Mouse (Mus musculus): ENCODE measurements around the gene Lag3.
A peak's percentile ranks its signal among the peaks of the same experiment; 100 is the strongest.

Lag3 gene

DNA sequence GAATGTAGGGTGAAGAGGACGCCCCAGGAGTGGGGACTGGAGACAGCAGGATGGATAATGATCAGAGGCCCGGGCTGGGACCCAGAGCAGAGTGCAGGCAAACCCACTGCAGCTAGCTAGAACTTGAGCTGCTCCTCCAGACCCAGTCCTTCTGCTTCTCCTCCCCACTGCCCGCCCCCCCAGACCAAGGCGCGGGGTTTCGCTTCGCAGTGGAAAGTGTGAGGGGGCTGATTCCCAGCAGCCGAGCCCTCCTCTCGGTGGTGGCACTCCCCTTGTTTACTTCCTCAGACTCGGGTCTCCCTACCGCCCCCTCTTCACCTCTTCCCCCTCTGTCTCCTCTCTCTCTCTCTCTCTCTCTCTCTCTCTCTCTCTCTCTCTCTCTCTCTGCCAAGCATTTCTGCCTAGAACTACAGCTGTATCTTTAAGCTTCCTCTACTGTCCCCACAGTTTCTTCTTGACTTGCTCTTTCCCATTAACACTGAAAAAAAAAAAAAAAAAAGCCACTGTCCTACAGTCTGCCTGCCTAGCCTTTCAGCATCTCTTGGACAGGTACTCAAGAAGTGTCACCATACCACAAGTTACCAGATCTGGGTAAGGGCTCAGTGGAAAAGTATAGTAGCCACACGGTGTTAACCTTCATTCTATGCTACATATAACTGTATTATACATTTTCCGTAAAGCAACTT, at the start of gene Lag3:
TSS of gene Lag3 (minus strand) at position 173 of the 686 bp plus-strand sequence.
- no peak for DNase-seq (ENCODE audit: low spot score in 2 of 2)

- no peak for DNase-seq (ENCODE audit: low spot score in 2 of 2)
Measured at GRCm38 (mm10) chr6:124961021-124961420, 49.5 kb upstream of the Lag3 start.

- DNase-seq (ENCODE audit: low spot score in 2 of 2), result no peak
Measured at GRCm38 (mm10) chr6:124959960-124960359, 48.5 kb upstream of the Lag3 start.

DNA sequence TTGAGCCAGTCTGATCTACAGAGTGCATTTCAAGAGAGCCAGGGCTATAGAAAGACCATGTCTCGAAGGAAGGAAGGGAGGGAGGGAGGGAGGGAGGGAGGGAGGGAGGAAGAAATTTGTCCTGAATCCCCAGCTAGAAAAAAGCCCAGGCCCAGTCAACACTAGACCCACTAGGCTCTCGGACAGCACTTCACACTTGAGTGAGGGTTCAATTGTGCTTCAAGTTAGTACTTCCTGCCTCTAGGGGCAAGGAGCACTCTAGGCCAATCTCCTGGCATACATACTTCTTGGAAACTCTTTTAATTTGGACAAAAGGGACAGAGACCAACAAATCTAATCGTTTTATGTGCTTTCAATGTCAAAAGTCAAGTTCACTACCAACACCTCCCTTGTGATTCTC, 46.6 kb upstream of the Lag3 start:
- no peak for DNase-seq (ENCODE audit: low spot score in 2 of 2)

- no peak for DNase-seq (ENCODE audit: low spot score in 2 of 2)
Measured at GRCm38 (mm10) chr6:124955212-124955611, 43.7 kb upstream of the Lag3 start.

DNA sequence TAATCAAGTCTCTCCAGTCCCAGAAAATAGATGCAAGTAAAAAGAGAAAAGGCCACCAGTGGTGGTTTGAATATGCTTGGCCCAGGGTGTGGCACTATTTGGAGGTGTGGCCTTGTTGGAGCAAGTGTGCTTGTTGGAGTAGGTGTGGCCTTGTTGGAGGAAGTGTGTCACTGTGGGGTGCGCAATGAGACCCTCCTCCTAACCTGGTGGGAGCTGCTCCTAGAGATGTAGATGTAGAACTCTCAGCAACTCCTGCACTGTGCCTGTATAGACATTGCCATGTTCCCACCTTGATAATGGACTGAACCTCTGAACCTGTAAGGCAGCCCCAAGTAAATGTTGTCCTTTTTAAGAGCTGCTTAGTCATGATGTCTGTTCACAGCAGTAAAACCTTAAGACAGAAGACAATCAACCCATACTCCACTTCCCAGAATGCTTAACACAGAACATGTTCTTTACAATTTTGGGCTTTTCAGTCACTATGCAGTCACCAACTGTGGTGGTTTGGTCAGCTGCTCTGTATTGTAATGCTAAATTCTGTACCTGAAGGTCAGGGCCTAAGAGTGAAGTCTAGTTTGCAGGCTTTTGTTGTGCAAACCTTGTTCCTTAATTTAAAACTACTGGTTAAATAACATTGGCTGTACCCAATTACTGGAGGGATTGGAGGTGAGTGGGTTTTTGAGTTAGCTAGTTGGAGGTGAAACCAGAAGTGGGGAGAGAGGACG, 42.6 kb upstream of the Lag3 start:
- no peak for DNase-seq (ENCODE audit: low spot score in 2 of 2)

DNA sequence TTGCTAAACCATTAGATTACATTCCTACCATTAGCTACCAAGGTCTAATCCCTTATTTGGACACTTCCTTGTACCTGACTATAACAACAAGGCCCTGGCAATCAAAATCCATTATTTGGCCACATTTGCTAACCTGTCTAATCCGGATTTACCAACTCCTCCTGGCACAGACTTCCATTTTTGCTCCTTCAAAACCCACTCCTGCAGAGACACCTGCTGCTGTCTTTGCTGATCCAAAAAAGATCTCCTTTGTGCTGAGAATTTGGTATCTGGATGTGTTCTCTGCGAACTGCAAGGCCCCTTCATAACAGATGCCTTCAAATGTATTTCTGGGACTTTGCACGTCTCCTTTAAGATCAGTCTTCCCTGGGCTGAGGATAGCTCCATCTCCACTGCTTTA, 32.0 kb upstream of the Lag3 start:
- no peak for DNase-seq (ENCODE audit: low spot score in 2 of 2)

DNA sequence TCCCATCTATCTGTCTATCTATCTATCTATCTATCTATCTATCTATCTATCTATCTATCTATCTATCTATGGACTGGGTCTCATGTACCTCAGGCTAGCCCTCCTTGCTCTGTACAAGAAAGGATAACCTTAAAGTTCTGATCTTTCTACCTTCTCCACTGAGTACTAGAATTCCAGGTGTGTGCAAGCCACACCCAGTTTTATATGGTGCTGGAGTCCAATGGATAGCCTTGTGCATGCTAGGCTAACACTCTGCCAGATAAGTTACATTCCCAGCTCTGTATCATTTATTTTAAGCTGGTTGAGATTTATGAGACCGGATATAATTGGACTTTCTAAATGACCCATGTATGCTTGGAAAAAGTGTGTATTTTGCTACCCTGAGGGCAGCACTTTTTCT, 30.2 kb upstream of the Lag3 start:
- DNase-seq (ENCODE audit: low spot score in 2 of 2), result no peak

DNA sequence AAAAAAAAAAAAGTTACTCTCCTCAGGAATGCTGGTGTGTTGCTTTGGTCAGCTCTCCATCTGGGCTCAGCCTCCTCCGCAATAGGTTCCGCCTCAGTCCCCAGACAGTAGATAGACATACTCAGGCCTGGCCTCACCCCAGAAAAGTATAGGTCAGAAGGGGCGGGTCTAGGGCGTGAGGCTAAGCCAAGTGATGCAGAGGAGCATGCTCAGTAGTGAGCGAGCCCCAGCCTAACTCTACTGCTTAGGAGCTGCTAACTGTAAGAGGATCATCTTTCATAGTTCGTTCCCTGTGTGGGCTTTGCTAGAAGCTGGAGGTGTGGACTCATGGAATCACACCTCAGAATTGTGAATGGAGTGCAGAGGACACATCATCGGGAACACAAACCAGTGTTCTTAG, 27.0 kb upstream of the Lag3 start:
- no peak for DNase-seq (ENCODE audit: low spot score in 2 of 2)

- DNase-seq (ENCODE audit: low spot score in 2 of 2), result no peak
Measured at GRCm38 (mm10) chr6:124937493-124937892, 26.0 kb upstream of the Lag3 start.

- peak in 1 of 2 experiments; percentile 4 for DNase-seq (ENCODE audit: low spot score in 2 of 2)
Measured at GRCm38 (mm10) chr6:124936681-124937080, 25.2 kb upstream of the Lag3 start.

DNA sequence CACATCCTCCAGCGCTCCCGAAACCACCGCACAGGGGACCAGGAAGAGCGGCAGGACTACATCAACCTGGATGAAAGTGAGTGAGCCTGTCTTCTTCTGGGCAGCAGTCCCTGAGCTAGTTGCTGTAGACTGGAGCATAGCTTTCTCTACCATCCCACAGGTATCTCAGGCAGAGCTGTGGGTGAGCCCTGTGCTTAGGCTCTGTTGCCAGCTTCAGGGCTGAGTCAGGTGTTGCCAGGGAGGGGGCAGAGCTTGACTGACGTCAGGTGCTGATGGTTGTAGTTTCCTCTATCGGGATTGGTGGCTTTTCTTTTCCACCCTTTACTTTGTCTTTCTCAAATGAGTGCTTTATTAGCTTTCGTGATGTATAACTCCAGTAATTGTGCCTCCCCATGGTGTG, 23.2 kb upstream of the Lag3 start:
- DNase-seq (ENCODE audit: low spot score in 2 of 2), result peak; percentile 42 to 53

GRCm38 (mm10) chr6:124933127-124933526, 21.6 kb upstream of the Lag3 start:
- no peak for DNase-seq (ENCODE audit: low spot score in 2 of 2)

DNA sequence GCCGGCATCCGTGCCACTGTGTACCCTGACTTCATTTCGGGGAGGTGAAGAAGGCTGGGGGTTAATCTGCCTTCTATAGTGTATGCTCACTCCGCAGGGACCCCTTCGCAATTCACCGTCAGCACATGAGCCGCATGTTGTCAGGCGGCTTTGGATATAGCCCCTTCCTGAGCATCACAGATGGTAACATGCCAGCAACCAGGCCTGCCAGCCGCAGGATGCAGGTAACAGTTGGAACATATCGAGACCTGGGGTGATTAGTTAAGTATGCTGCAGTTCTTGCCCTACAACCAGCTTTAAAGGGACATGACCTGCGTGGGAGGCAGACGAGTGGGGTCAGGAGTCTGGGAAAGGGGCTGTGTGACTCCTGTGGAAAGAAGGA, 20.8 kb upstream of the Lag3 start:
- DNase-seq (ENCODE audit: low spot score in 2 of 2), result no peak

DNA sequence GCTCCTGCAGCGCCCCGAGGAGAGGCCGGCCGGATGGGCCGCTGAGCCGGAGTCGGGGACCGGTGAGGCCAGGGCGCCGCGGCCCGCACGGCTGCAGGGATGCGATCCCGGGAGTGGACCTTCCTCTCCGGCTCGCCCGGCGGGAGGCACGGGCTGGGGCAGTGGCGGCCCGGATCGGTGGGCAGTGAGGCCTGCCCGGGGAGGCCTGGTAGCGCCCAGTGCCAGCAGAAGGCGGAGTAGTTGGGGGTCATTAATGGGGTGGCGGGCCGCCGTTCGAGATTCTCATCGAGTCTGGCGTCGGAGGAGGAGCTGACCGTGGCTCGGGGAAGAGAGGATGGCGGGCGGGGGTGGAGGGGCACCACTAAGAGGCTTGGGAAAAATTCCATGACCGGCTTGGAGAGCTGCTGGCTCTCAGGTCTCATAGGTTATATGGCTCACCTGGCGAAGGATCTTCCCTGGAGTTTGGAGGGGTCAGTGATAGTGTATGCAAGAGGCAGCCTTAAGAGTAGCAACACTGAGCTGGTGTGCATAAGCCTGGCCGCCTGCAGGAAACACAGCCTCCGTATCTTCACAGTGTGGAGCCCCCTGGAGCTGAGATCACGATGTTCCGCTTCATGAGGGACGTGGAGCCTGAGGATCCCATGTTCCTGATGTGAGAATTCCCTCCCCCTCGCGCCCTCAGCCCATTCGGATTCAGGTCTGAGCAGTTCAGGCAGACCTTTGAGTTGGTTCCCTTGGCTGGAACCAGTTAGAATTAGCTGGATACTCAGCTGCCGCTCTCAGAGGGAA, 20.2 kb upstream of the Lag3 start:
- DNase-seq (ENCODE audit: low spot score in 2 of 2), result peak; percentile 56 to 62

DNA sequence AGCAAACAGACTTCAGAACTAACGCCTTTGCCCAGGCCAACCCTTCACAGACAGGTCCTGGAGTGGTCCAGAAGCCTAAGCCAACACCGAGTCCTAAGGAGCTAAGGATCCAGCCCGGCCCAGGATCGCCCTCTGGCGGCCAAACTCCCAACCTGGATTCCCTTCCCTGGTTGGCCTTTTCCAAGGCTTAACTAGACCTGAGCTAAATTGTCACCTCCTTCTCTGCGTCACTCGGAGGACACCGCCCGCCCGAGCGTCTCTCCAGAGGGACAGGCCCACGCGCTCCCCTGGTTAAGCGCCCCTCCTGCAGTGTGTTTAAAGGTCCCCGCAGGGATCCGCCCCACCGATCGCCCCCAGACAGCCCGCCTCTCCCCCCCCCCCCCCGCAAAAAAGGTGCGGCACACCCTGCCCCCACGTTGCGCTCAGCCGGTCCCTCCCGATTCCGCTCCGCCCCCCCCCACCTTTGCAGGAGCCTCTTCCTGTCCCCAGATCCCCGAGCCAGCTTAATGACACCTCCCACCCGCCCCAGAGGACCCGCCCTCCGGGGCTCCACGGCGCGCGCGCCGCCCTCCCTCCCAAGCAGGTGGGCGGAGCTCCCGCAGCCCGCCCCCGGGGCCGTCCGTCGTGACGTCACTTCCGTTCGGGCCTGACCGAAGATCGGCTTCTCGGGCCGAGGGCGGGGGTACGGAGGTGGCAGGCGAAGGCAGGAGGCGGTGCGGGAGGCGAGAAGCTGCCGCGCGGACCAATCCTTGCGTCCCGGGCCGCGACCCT, 19.4 kb upstream of the Lag3 start, which contains the start of gene Mlf2:
TSS of gene Mlf2 (plus strand) at position 633 of the 771 bp plus-strand sequence.
- peak; percentile 99 for DNase-seq (ENCODE audit: low spot score in 2 of 2)

DNA sequence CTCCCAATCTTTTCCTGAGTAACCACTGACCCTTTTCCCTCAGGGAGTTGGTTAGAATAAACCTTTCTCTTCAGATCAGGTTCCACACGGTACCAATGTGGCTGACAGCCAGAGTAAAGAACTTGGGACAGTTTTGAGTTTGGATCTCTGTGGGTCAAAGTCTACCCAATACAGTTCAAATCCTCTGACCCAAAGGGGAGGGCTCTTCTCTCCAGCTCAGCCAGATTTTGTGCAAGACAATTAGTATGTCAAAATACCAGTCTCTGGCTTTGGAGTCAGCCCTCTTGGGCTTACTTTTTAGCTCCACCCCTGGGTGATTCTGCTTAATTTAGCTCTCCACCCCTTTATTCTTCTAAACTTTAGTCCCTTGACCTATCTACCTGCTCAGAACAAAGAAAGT, 18.7 kb upstream of the Lag3 start:
- DNase-seq (ENCODE audit: low spot score in 2 of 2), result no peak

GRCm38 (mm10) chr6:124925941-124926340, 14.4 kb upstream of the Lag3 start:
- no peak for DNase-seq (ENCODE audit: low spot score in 2 of 2)

- DNase-seq (ENCODE audit: low spot score in 2 of 2), result no peak
Measured at GRCm38 (mm10) chr6:124925173-124925793, 13.8 kb upstream of the Lag3 start.

DNA sequence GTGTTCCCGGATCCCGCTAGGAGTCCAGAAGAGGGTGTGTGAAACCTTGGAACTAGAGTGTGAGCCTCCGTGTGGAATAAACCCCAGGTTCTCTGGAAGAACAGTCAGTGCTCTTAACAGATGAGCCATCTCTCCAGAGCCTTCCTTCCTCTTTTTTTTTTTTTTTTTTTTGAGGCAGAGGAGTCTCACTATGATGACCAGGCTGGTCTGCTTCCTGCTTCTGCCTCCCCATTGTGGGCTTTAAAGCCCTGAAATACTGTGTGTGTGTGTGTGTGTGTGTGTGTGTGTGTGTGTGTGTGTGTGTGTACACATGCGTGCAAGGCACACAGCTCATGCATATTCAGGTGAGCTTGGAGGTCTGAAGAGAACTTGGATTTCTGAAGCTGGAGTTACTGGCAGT, 10.0 kb upstream of the Lag3 start:
- DNase-seq (ENCODE audit: low spot score in 2 of 2), result no peak

DNA sequence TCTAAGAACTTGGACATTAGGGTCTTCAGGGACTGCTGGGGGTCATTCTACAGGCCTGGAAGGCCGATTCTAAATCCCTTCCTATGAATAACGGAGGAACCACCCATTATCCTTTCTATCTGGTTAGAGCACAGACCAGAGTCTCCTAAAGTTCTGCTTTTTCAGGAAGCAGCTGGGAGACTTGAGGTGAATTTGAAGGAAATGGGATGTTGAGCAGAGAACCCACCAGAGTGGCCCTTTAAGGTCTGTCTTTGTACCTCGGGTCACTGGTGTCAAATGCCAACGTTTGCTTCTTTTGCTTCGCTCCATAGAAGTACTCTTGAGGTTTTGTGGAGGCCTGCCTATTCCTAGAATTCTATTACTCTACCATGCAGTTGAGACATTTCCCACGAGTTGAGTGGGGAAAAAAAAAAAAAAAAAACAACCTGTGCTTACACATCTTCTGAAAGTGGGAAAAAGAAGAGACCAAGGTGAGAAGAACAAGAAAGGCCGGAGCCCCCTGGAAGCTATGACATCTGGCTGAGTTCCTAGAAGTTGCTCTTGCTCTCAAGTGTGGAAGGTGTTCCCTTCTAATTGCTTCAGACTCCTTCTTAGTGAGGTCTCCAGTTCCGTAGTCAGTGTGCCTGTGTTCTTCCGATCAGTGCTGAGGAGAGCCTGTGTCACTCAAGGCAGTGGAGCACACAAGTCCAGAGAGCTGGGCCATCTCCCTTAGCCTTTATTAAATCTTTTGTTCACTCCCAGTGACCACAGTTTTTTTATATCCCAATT, 9.0 kb upstream of the Lag3 start:
- DNase-seq (ENCODE audit: low spot score in 2 of 2), result no peak

All from right cerebral cortex, adult 2 months (tissue).